Mouse (Mus musculus) lung, embryonic 14.5 days (tissue): Measurements from ENCODE around the gene Gab2. TPM values are rescaled to one million over a fixed set of nuclear protein-coding genes. Genes with fewer than 3 reads are reported as not detected.

Source experiments
- ATAC-seq: fragments of 200-750 bp; cut with Nextera tagmentation; 2 replicates; pipeline ENCODE4 v1.8.0; 2017; ENCODE audit warnings: mild to moderate bottlenecking, moderate TSS enrichment, moderate library complexity; ENCODE audit not compliant: insufficient read depth
- DNase-seq: peaks from one replicate; pipeline ENCODE4 v3.0.0-alpha.2; 2015
- H3K27ac ChIP-seq: fragments of 300-500 bp; sonication (generic); 2 replicates; pipeline ENCODE4 v1.5.1; 2014; ENCODE audit warnings: low read depth, mild to moderate bottlenecking, moderate library complexity
- H3K27me3 ChIP-seq: fragments of 300-500 bp; sonication (generic); 2 replicates; pipeline ENCODE4 v1.6.1; 2014; ENCODE audit warnings: low read length, control low read depth; ENCODE audit not compliant: insufficient read depth
- H3K36me3 ChIP-seq: fragments of 300-500 bp; sonication (generic); 2 replicates; pipeline ENCODE4 v1.6.1; 2014; ENCODE audit warnings: control low read depth; ENCODE audit not compliant: insufficient read depth
- H3K4me1 ChIP-seq: fragments of 300-500 bp; sonication (generic); 2 replicates; pipeline ENCODE4 v1.6.1; 2014; ENCODE audit warnings: antibody characterized with exemption, control low read depth; ENCODE audit not compliant: insufficient read depth
- H3K4me2 ChIP-seq: fragments of 300-500 bp; sonication (generic); 2 replicates; pipeline ENCODE4 v1.6.1; 2014; ENCODE audit warnings: mild to moderate bottlenecking
- H3K4me3 ChIP-seq: fragments of 300-500 bp; sonication (generic); 2 replicates; pipeline ENCODE4 v1.5.1; 2014; ENCODE audit warnings: low read depth, low read length
- H3K9ac ChIP-seq: fragments of 300-500 bp; sonication (generic); 2 replicates; pipeline ENCODE4 v1.6.1; 2014
- H3K9me3 ChIP-seq: fragments of 300-500 bp; sonication (generic); 2 replicates; pipeline ENCODE4 v1.6.1; 2016; ENCODE audit warnings: low read depth, low read length, control low read depth
- CTCF ChIP-seq: IDR thresholded peaks from 2 replicates; pipeline ENCODE4 v1.5.1; 2016; ENCODE audit warnings: antibody characterized with exemption, low read depth
- WGBS: fragments of 180-500 bp; shearing (Covaris S2); extraction: QIAGEN DNeasy Blood & Tissue Kit; methylation state at CpG from one replicate; pipeline ENCODE4 v1.1.7; 2014; 5-methylcytosine and 5-hydroxymethylcytosine counted together
- polyA plus RNA-seq: library from polyadenylated mRNA; unstranded; fragments of >200 nt; fragmentation: Nextera tagmentation; extraction: Ambion mirVana; gene quantifications from 2 replicates; pipeline ENCODE4 v1.2.1, GENCODE M21; 2014

Gab2 gene
- polyA plus RNA-seq, 1 experiment from 2014 or later: 9.3 TPM

DNA sequence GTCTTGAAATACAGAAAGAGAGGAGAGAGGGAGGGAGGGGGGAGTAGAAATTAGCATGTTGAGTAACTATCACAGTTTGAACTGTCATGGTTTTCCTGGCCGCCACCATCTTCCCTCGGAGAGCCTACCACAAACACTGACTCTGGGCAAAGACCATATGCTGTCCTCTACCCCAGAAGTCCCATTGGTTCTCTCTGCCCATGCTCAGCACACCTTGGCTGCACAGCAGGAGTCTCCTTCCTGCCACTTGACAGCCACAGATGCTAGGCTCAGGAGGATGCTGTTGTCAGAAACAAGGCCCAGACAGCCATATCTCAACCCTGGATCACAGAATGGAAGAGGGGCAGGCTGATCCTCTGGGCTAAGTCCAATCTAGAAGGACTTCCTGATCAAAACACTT lies 253.0 kb downstream of the Gab2 start:
- no peak overlapping the region for H3K4me2 ChIP-seq
- no peaks in the 10 kb centered on the region for H3K27me3 ChIP-seq
- 82% methylated on average over 2 of the region's 2 CpGs for WGBS
- H3K9ac ChIP-seq: no peak overlapping the region
- DNase-seq: no peak
- no peak overlapping the region for H3K4me3 ChIP-seq
- H3K9me3 ChIP-seq: no peaks in the 10 kb centered on the region
- no peak overlapping the region for H3K27ac ChIP-seq
- H3K36me3 ChIP-seq: no peaks in the 10 kb centered on the region
- H3K4me1 ChIP-seq: peaks cover 7% of the 10 kb centered on the region
- no peak for TF ChIP-seq CTCF
- ATAC-seq: no peak

DNA sequence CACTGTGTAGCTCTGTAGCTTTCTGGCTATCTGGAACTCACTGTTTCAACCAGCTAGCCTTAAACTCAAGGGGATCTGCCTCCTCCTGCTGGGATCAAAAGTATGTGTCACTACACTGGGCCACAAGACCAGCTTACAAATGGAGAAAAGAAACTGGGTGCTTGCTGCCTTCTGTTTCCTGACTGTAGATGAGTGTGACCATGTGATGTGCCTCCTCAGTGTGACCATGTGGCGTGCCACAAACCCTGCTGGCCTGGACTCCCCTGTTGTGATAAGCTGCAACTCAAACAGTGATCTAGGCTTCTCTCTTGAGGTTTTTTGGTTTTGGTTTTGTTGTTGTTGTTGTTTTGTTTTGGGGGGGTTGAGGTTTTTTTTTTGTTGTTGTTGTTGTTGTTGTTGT lies 255.3 kb downstream of the Gab2 start:
- TF ChIP-seq CTCF: no peak
- Histone ChIP-seq H3K9me3 (no peaks in the 10 kb centered on the region), H3K27ac (no peak overlapping the region), H3K27me3 (no peaks in the 10 kb centered on the region), H3K36me3 (no peaks in the 10 kb centered on the region), H3K4me2 (no peak overlapping the region), H3K4me3 (no peak overlapping the region), H3K4me1 (peaks cover 7% of the 10 kb centered on the region), H3K9ac (no peak overlapping the region)
- ATAC-seq (no peak), DNase-seq (no peak)
- 79% methylated on average over 1 of the region's 1 CpGs for WGBS

DNA sequence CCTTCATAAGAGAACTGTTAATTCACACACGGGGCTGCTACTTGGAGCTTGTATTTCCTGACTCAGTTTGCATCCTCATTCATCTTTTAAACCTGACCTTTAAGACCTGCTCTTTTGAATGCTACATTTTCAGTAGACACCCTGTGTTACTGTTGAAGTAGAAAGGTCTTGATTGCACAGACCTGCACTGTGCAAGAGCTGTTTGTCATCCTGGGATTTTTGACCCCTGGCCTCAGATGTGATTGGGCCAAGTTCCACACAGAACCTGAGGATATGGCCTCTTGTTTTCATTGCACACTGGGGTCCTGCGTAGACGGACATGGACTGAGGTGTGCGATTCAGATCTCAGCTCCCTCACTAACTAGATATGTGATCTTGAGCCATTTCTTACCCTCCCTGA lies 257.2 kb downstream of the Gab2 start:
- Histone ChIP-seq H3K9ac (no peak overlapping the region), H3K27ac (no peak overlapping the region), H3K4me1 (0 out of 2 replicates have a peak, but pooled peaks cover 2% of the 10 kb centered on the region), H3K27me3 (no peaks in the 10 kb centered on the region), H3K4me2 (no peak overlapping the region), H3K4me3 (no peak overlapping the region), H3K9me3 (no peaks in the 10 kb centered on the region), H3K36me3 (no peaks in the 10 kb centered on the region)
- ATAC-seq (no peak), DNase-seq (no peak)
- WGBS: 71% methylated on average over 4 of the region's 4 CpGs
- no peak for TF ChIP-seq CTCF

DNA sequence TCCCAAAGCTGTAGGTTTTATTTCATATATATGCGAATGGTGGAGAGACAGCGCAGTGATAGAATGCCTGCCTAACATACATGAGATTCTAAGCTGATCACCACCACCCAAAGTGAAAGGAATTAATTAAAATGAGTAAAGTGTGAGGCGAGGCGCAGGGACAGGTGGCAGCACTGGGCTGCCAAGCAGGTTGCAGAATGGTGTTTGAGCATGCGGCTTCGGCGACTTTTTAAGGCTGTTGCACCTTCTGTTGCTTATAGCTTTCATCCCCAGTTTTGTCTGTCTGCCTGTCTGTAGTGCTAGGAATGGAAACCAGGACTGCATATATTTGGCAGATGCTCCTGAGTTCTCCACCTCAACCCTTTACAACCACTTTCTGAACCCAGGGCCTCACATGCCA lies 258.2 kb downstream of the Gab2 start:
- no peaks in the 10 kb centered on the region for H3K9me3 ChIP-seq
- H3K36me3 ChIP-seq: no peaks in the 10 kb centered on the region
- ATAC-seq (no peak), DNase-seq (no peak)
- no peaks in the 10 kb centered on the region for H3K27me3 ChIP-seq
- 0 out of 2 replicates have a peak, but pooled peaks cover 2% of the 10 kb centered on the region for H3K4me1 ChIP-seq
- no peak overlapping the region for H3K27ac ChIP-seq
- H3K4me2 ChIP-seq: no peak overlapping the region
- no peak overlapping the region for H3K9ac ChIP-seq
- H3K4me3 ChIP-seq: no peak overlapping the region
- WGBS: 89% methylated on average over 7 of the region's 7 CpGs
- TF ChIP-seq CTCF: no peak

DNA sequence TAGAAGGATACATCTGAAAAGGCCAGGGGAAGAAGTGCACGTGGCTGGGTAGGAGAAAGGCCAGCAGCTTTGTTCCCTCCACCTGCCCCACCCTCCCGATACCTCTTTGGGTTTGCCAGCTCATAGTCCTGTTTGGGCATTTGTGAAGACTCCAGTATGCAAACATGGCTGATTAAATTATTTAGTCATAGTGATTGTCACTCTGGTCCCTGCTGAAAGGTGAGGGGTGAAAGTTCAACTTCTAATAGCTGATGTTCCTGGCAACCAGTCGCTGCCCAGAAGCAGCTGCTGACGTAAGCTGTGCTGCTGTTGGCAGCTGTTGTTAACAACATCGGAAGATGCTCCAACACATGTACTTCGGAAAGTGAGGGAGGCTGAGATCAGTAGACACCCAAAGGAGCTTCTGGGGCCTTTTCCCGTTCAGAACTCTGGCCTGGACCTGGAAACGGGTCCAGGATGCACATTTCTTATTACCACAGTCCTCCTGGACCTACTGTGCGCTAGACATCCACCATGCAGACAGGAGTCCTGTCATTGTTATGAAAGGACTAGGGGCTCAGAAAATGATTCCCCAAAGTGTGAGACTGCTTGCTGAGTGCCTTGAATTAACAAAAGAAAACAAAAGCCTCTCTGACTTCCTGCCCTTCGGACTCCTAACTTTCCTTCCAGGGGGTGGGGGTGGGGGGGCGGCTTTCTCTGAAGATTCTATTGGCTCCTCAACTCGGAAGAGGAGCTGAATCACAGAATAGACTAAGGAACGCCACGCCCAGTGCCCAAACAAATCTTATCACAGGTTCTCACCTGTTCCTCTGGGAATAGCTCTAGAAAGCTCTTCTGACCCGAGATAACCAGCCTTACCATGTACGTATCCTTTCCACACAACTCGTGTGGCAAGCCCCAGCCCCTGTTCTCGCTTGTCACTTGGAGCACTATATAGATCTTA lies 259.8 kb downstream of the Gab2 start:
- ATAC-seq (no peak), DNase-seq (no peak)
- H3K9me3 ChIP-seq: no peaks in the 10 kb centered on the region
- no peaks in the 10 kb centered on the region for H3K36me3 ChIP-seq
- no peak overlapping the region for H3K4me3 ChIP-seq
- H3K4me2 ChIP-seq: no peak overlapping the region
- TF ChIP-seq CTCF: no peak
- no peak overlapping the region for H3K27ac ChIP-seq
- H3K27me3 ChIP-seq: no peaks in the 10 kb centered on the region
- H3K9ac ChIP-seq: no peak overlapping the region
- 0 out of 2 replicates have a peak, but pooled peaks cover 6% of the 10 kb centered on the region for H3K4me1 ChIP-seq
- 44% methylated on average over 18 of the region's 18 CpGs for WGBS

DNA sequence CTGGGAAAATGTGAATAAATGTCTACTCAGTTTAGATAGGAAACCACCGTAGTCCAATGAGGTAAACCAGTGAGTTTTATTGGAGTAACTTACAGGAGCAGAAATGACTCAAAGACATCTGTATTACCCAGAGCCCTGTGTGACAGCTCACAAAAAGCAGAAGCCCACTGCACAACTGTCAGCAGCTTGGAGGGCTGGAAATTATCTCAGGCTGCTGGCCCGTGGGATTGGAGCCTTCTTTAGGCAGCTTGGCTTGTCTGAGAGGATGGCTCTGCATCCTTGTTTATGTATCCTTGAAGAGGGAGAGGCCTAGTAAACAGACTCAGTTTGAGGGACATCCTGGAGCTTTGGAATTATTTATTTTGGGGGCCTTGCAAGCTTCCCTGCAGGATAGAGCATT lies 261.6 kb downstream of the Gab2 start:
- no peak for TF ChIP-seq CTCF
- 61% methylated on average over 2 of the region's 2 CpGs for WGBS
- H3K9me3 ChIP-seq: no peaks in the 10 kb centered on the region
- H3K9ac ChIP-seq: no peak overlapping the region
- no peak overlapping the region for H3K4me2 ChIP-seq
- no peaks in the 10 kb centered on the region for H3K27me3 ChIP-seq
- no peak for ATAC-seq
- no peak overlapping the region for H3K27ac ChIP-seq
- no peaks in the 10 kb centered on the region for H3K36me3 ChIP-seq
- no peak overlapping the region for H3K4me3 ChIP-seq
- H3K4me1 ChIP-seq: 0 out of 2 replicates have a peak, but pooled peaks cover 6% of the 10 kb centered on the region
- no peak for DNase-seq

DNA sequence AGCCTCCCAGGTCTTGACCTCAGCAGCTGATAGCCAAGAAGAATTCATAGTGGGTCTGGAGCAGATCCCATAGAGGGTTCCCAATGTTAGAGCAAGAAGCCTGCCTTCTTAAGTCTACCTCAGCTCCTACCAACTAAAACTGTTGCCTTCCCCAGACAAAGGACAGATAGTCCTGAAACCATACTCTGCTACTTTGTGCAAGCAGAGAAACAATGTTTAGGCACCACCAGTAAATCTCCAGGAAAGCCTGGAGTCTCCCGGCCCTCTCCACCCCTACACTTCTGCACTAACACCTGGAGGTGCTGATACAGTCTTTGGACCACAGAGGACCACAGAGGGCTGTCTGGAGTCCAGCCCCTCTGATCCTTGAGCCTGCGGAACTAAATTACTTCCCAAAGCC lies 263.3 kb downstream of the Gab2 start:
- 0 out of 2 replicates have a peak, but pooled peaks cover 6% of the 10 kb centered on the region for H3K36me3 ChIP-seq
- 0 out of 2 replicates have a peak, but pooled peaks cover 6% of the 10 kb centered on the region for H3K4me1 ChIP-seq
- no peak overlapping the region for H3K4me3 ChIP-seq
- no peak overlapping the region for H3K4me2 ChIP-seq
- DNase-seq (no peak), ATAC-seq (no peak)
- no peak overlapping the region; the same call in 1 of the 2 replicates for H3K27ac ChIP-seq
- no peaks in the 10 kb centered on the region for H3K9me3 ChIP-seq
- TF ChIP-seq CTCF: no peak
- no peak overlapping the region for H3K9ac ChIP-seq
- WGBS: 57% methylated on average over 2 of the region's 2 CpGs
- no peaks in the 10 kb centered on the region for H3K27me3 ChIP-seq
